Mouse (Mus musculus): ENCODE measurements around the gene Clip4. TPM values are rescaled to one million over a fixed set of nuclear protein-coding genes. Genes with fewer than 3 reads are reported as not detected.

The Clip4 gene
- polyA plus RNA-seq, 1 experiment: 8.0 TPM

DNA sequence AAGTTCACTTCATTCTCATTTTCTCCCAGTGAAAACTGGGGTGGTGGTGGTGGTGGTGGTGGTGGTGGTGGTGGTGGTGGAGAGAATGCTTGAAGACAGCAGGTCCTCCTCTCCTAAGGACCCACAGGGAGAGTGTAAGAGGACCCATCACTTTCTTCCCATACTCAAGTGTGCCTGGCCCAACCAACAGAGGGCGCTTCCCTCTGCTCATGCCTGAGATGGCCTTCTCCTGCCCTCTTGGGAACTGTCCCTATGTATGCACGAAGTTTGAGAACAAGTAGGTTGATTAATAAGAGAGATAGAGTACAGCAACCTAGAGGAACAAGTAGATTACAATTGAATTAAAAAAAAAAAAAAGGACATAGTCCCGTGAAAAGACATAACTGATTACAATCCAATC is 140.8 kb downstream of the Clip4 start:
- H3K4me3 ChIP-seq (ENCODE audit: insufficient read depth, low read depth, low read length): no peak overlapping the region
- TF ChIP-seq POLR2A (IDR thresholded peaks at IDR 0.05; ENCODE audit: low read depth, low read length): no peak
- TF ChIP-seq CTCF (conservative IDR thresholded peaks at IDR 0.05; ENCODE audit: insufficient read depth, insufficient read length, low read depth, low read length): peak; percentile 59
- H3K4me1 ChIP-seq (ENCODE audit: control insufficient read depth, insufficient read depth, low read length): no peaks in the 10 kb centered on the region
- no peak overlapping the region for H3K27ac ChIP-seq (ENCODE audit: insufficient read depth, low read depth, low read length)
- WGBS: 41% methylated on average over 3 of the region's 3 CpGs
- peak; percentile 14 for DNase-seq
- H3K36me3 ChIP-seq (ENCODE audit: control insufficient read depth, insufficient read depth, low read length): no peaks in the 10 kb centered on the region
- no peaks in the 10 kb centered on the region for H3K27me3 ChIP-seq (replicated peaks; ENCODE audit: control insufficient read depth, insufficient read depth, low read length)

DNA sequence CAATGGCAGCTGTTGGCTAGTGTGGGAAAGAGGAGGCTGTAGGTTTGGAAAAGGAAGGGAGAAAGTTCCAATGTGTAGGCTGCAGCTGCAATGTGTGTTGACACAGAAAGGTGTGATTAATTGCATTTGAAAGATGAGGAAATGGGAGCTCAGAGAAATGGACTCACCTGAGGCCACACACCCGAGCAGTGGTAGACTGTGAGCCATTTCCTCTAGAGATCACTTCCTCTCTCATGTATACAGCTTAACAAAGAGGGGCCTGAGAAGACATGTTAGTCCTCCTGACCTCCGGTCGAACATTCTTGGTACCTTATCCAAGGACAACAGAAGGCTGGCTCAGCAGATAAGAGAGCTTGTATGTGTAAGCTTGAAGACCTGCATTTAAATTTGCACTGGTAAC is 144.9 kb downstream of the Clip4 start:
- TF ChIP-seq POLR2A (IDR thresholded peaks at IDR 0.05; ENCODE audit: low read depth, low read length): no peak
- TF ChIP-seq CTCF (conservative IDR thresholded peaks at IDR 0.05; ENCODE audit: insufficient read depth, insufficient read length, low read depth, low read length): no peak
- no peak for DNase-seq
- Histone ChIP-seq H3K4me3 (ENCODE audit: insufficient read depth, low read depth, low read length) (no peak overlapping the region), H3K4me1 (ENCODE audit: control insufficient read depth, insufficient read depth, low read length) (no peaks in the 10 kb centered on the region), H3K27me3 (replicated peaks; ENCODE audit: control insufficient read depth, insufficient read depth, low read length) (no peaks in the 10 kb centered on the region), H3K27ac (ENCODE audit: insufficient read depth, low read depth, low read length) (no peak overlapping the region), H3K36me3 (ENCODE audit: control insufficient read depth, insufficient read depth, low read length) (no peaks in the 10 kb centered on the region)
- WGBS: 51% methylated on average over 3 of the region's 3 CpGs

Other genes starting within 250 kb of the Clip4 start
- gene Ndc80, start 241.6 kb upstream of the Clip4 start, polyA plus RNA-seq (2012; rRNA removed): 0.03 TPM in 1 of 2 replicates, not detected in the other
- gene Spdya, start 216.4 kb upstream of the Clip4 start, polyA plus RNA-seq (2012; rRNA removed): 0.08 TPM in 1 of 2 replicates, not detected in the other
- 5.0 and 6.5 TPM in 2 replicates for gene Wdr43, start 152.6 kb upstream of the Clip4 start, polyA plus RNA-seq (2012; rRNA removed)
- 0.04 and 0.06 TPM in 2 replicates for gene Togaram2, start 95.2 kb upstream of the Clip4 start, polyA plus RNA-seq (2012; rRNA removed)
- not detected in 2 replicates for gene Pcare, start 15.6 kb upstream of the Clip4 start, polyA plus RNA-seq (2012; rRNA removed)